Mouse (Mus musculus): ENCODE data around the gene 4930544D05Rik.

GRCm38 (mm10) chr11:70619101-70619500 lies 3.5 kb downstream of the 4930544D05Rik start, which contains the start of gene Chrne:
- TF ChIP-seq CTCF (conservative IDR thresholded peaks at IDR 0.05; ENCODE audit: low read length) (no peak), NANOG (IDR thresholded peaks at IDR 0.05; ENCODE audit: borderline replicate concordance, low read length) (no peak), POU5F1 (IDR thresholded peaks at IDR 0.05; ENCODE audit: borderline replicate concordance, low read length) (no peak)

Data from E14TG2a.4 (cell line).